ENCODE assay signal across 19 mouse cellular contexts in genomic region chr3:60742232-60742631, GRCm38 (mm10).
DNase-seq lines count a peak whose midpoint lies in the region; ATAC-seq and TF ChIP-seq lines count a peak whose summit lies in the region.
"Had no signal": no experiment of that assay in that cellular context is flagged by ENCODE, and none has a peak within 500 bp of the region (broad histone marks: within the 10 kb centered on the region; RNA-seq: fewer than 3 reads in every experiment).

No protein-coding gene starts in this region.

- no peak for TF ChIP-seq EP300 in CH12.LX (IDR thresholded peaks at IDR 0.05; ENCODE audit: low read length)
- no peak for TF ChIP-seq EP300 in stomach, postnatal 0 days (optimal IDR thresholded peaks at IDR 0.05)

- H3K4me3 ChIP-seq in lung, embryonic 15.5 days, result no peak overlapping the region
- H3K4me3 ChIP-seq in CH12.LX (replicated peaks in 1 of 3; ENCODE audit: low read depth in 2 of 3, low read length in 2 of 3, poor library complexity in 1 of 3), result no peak overlapping the region
- H3K4me3 ChIP-seq in stomach, postnatal 0 days (ENCODE audit: low read depth, low read length), result no peak overlapping the region
- H3K4me3 ChIP-seq: embryonic facial prominence, embryonic 10.5 days; forebrain, embryonic 13.5 days; heart, embryonic 12.5 days; hindbrain, embryonic 10.5 days had no signal

- no peak for ATAC-seq in lung, embryonic 15.5 days (ENCODE audit: borderline replicate concordance, extremely low read depth, low FRiP score, low TSS enrichment)
- peak; percentile 56 for ATAC-seq in granulocyte monocyte progenitor cell, adult 5-6 weeks (replicated peaks; ENCODE audit: poor library complexity, severe bottlenecking)
- ATAC-seq in stomach, postnatal 0 days (ENCODE audit: low FRiP score, low TSS enrichment), result no peak
- ATAC-seq: forebrain, embryonic 13.5 days; forebrain, postnatal 0 days had no signal

- TF ChIP-seq RAD21 in CH12.LX (IDR thresholded peaks at IDR 0.05; ENCODE audit: low read depth, low read length), result no peak

- no peaks in the 10 kb centered on the region for H3K4me1 ChIP-seq in lung, embryonic 15.5 days
- peaks cover 0 to 5% of the 10 kb centered on the region in 2 experiments; a peak in 2 of 4 replicates for H3K4me1 ChIP-seq in CH12.LX (ENCODE audit: control insufficient read depth in 1 of 2, insufficient read depth in 2 of 2)
- H3K4me1 ChIP-seq in stomach, postnatal 0 days (replicated peaks; ENCODE audit: control insufficient read depth, insufficient read depth), result no peaks in the 10 kb centered on the region
- H3K4me1 ChIP-seq: embryonic facial prominence, embryonic 10.5 days; forebrain, embryonic 13.5 days; heart, embryonic 12.5 days; hindbrain, embryonic 10.5 days had no signal

- DNase-seq in lung, postnatal 14 days, result no peak
- peak; percentile 8 for DNase-seq in CH12.LX (ENCODE audit: extremely low read depth)
- DNase-seq in stomach, postnatal 0 days (ENCODE audit: low spot score), result no peak
- DNase-seq in layer of hippocampus, postnatal 25 days (ENCODE audit: extremely low spot score in 1 of 2, low spot score in 1 of 2), result no peak
- no peak for DNase-seq in adrenal gland, postnatal 36 days
- DNase-seq: adrenal gland, postnatal 10 days; cerebellum, adult 11-12 months; cerebellum, adult 9-11 months; cerebellum, postnatal 36 days; forebrain, postnatal 0 days; gastrocnemius, postnatal 14 days had no signal

- dilution Hi-C loops in CH12.LX (cut with MboI; ENCODE audit: extremely low pct_ligation_motif_present, extremely low pct_unique_long_range_greater_than_20kb, low sequenced_read_pairs), result no loop called here

- H3K27me3 ChIP-seq in lung, embryonic 15.5 days, result no peaks in the 10 kb centered on the region
- no peaks in the 10 kb centered on the region for H3K27me3 ChIP-seq in CH12.LX (replicated peaks)
- no peaks in the 10 kb centered on the region for H3K27me3 ChIP-seq in stomach, postnatal 0 days (ENCODE audit: control insufficient read depth, insufficient read depth, low read length)
- H3K27me3 ChIP-seq: forebrain, embryonic 13.5 days; heart, embryonic 12.5 days had no signal

- TF ChIP-seq POLR2A in CH12.LX (IDR thresholded peaks at IDR 0.05; ENCODE audit: low read depth, low read length), result no peak

- in situ Hi-C loops in CH12.LX (cut with MboI; ENCODE audit: low pct_ligation_motif_present, low pct_unique_long_range_greater_than_20kb, low sequenced_read_pairs), result no loop called here

- H3K9ac ChIP-seq in lung, embryonic 15.5 days, result no peak overlapping the region
- no peak overlapping the region for H3K9ac ChIP-seq in CH12.LX (ENCODE audit: insufficient read depth, low read depth)
- H3K9ac ChIP-seq in stomach, postnatal 0 days (ENCODE audit: low read length), result no peak overlapping the region
- H3K9ac ChIP-seq: forebrain, embryonic 13.5 days; forebrain, postnatal 0 days; heart, embryonic 12.5 days; hindbrain, embryonic 14.5 days had no signal

- WGBS in lung, embryonic 15.5 days, result 72% methylated on average over 2 of the region's 2 CpGs
- 82% methylated on average over 2 of the region's 2 CpGs for WGBS in stomach, postnatal 0 days

- no peaks in the 10 kb centered on the region for H3K36me3 ChIP-seq in lung, embryonic 15.5 days
- no peaks in the 10 kb centered on the region for H3K36me3 ChIP-seq in CH12.LX (replicated peaks in 1 of 2; ENCODE audit: control insufficient read depth in 1 of 2, insufficient read depth in 1 of 2, low read length in 1 of 2)
- H3K36me3 ChIP-seq in stomach, postnatal 0 days (ENCODE audit: control insufficient read depth, insufficient read depth, low read length), result no peaks in the 10 kb centered on the region
- H3K36me3 ChIP-seq: embryonic facial prominence, embryonic 10.5 days; G1E; heart, embryonic 12.5 days; hindbrain, embryonic 10.5 days had no signal

- TF ChIP-seq CTCF in CH12.LX (conservative IDR thresholded peaks at IDR 0.05 in 1 of 2, IDR thresholded peaks at IDR 0.05 in 1 of 2; ENCODE audit: low read depth in 2 of 2, low read length in 2 of 2), result no peak
- TF ChIP-seq CTCF in stomach, postnatal 0 days (IDR thresholded peaks at IDR 0.05; ENCODE audit: low read depth), result no peak

- no peaks in the 10 kb centered on the region for H3K9me3 ChIP-seq in lung, embryonic 15.5 days
- H3K9me3 ChIP-seq in CH12.LX (replicated peaks; ENCODE audit: low read length), result no peaks in the 10 kb centered on the region
- no peaks in the 10 kb centered on the region for H3K9me3 ChIP-seq in stomach, postnatal 0 days (ENCODE audit: control insufficient read depth, low read length)
- H3K9me3 ChIP-seq: embryonic facial prominence, embryonic 10.5 days; forebrain, embryonic 13.5 days; G1E; heart, embryonic 12.5 days; hindbrain, embryonic 10.5 days had no signal

- H3K79me2 ChIP-seq in CH12.LX (replicated peaks; ENCODE audit: control insufficient read depth, extremely low read depth, insufficient read depth, poor library complexity, severe bottlenecking), result no peaks in the 10 kb centered on the region

- peak overlapping the region; percentile 78 for H3K27ac ChIP-seq in lung, embryonic 15.5 days
- H3K27ac ChIP-seq in CH12.LX (ENCODE audit: insufficient read depth, low read depth), result no peak overlapping the region
- H3K27ac ChIP-seq in stomach, postnatal 0 days (replicated peaks), result 0 out of 2 replicates have a peak overlapping the region, but pooled peaks have one; percentile 49
- H3K27ac ChIP-seq: embryonic facial prominence, embryonic 10.5 days; forebrain, embryonic 13.5 days; hindbrain, embryonic 10.5 days; hindbrain, embryonic 14.5 days had no signal

- H3K4me2 ChIP-seq in lung, embryonic 15.5 days, result no peak overlapping the region
- H3K4me2 ChIP-seq in CH12.LX (ENCODE audit: insufficient read depth, low read depth, poor library complexity, severe bottlenecking), result no peak overlapping the region
- H3K4me2 ChIP-seq in stomach, postnatal 0 days (replicated peaks; ENCODE audit: low read depth), result no peak overlapping the region
- H3K4me2 ChIP-seq: forebrain, embryonic 13.5 days; heart, embryonic 12.5 days; hindbrain, embryonic 14.5 days had no signal

TF ChIP-seq in CH12.LX, 34 proteins besides CTCF, POLR2A, EP300 and RAD21:
- TF ChIP-seq POLR2AphosphoS2 (IDR thresholded peaks at IDR 0.05; ENCODE audit: low read depth, low read length), result no peak
- no peak for TF ChIP-seq ZC3H11A (IDR thresholded peaks at IDR 0.05; ENCODE audit: low read depth, low read length)
- TF ChIP-seq MAFK (IDR thresholded peaks at IDR 0.05; ENCODE audit: insufficient replicate concordance, low read length), result no peak
- TF ChIP-seq TCF12 (IDR thresholded peaks at IDR 0.05; ENCODE audit: low read depth, low read length), result no peak
- TF ChIP-seq ELF1 (IDR thresholded peaks at IDR 0.05; ENCODE audit: low read depth, low read length), result no peak
- no peak for TF ChIP-seq ZNF384 (IDR thresholded peaks at IDR 0.05; ENCODE audit: low read depth, low read length)
- TF ChIP-seq UBTF (IDR thresholded peaks at IDR 0.05; ENCODE audit: low read depth, low read length), result no peak
- TF ChIP-seq TBP (conservative IDR thresholded peaks at IDR 0.05; ENCODE audit: low read depth, low read length), result no peak
- TF ChIP-seq RCOR1 (conservative IDR thresholded peaks at IDR 0.05; ENCODE audit: low read depth, low read length), result no peak
- no peak for TF ChIP-seq GABPA (IDR thresholded peaks at IDR 0.05; ENCODE audit: insufficient replicate concordance, low read depth, low read length)
- TF ChIP-seq E2F4 (IDR thresholded peaks at IDR 0.05; ENCODE audit: insufficient replicate concordance, low read depth, low read length), result no peak
- TF ChIP-seq ZMIZ1 (IDR thresholded peaks at IDR 0.05; ENCODE audit: low read depth, low read length), result no peak
- TF ChIP-seq JUN (IDR thresholded peaks at IDR 0.05; ENCODE audit: insufficient read depth, low read depth, low read length), result no peak
- no peak for TF ChIP-seq CHD2 (IDR thresholded peaks at IDR 0.05; ENCODE audit: low read length)
- no peak for TF ChIP-seq MYC (IDR thresholded peaks at IDR 0.05; ENCODE audit: low read depth, low read length)
TF ChIP-seq in CH12.LX: peak in this region for 0.
